Mouse (Mus musculus) neural tube, embryonic 13.5 days (tissue): ENCODE data around the gene Slc6a13. TPM values are rescaled to one million over a fixed set of nuclear protein-coding genes. Genes with fewer than 3 reads are reported as not detected.
A peak's percentile ranks its signal among the peaks of the same experiment; 100 is the strongest.
"Not testable (repeated sequence)": the region's sequence is repeated elsewhere in the genome, so short reads cannot be mapped to it uniquely, and the experiment has no call there.

Experiments used
- ATAC-seq: fragments of 200-750 bp; cut with Nextera tagmentation; 2 replicates; pipeline ENCODE4 v1.8.0; 2017; ENCODE audit warnings: low read depth, mild to moderate bottlenecking, moderate TSS enrichment, moderate library complexity
- H3K27ac ChIP-seq: fragments of 300-500 bp; sonication (generic); replicated peaks from 2 replicates; pipeline ENCODE4 v1.5.1; 2015; ENCODE audit warnings: moderate library complexity, mild to moderate bottlenecking, inconsistent platforms
- H3K27me3 ChIP-seq: fragments of 300-500 bp; sonication (generic); 2 replicates; pipeline ENCODE4 v1.6.1; 2015; ENCODE audit warnings: mild to moderate bottlenecking, inconsistent platforms
- H3K36me3 ChIP-seq: fragments of 300-500 bp; sonication (generic); 2 replicates; pipeline ENCODE4 v1.6.1; 2015; ENCODE audit warnings: mild to moderate bottlenecking, inconsistent platforms
- H3K4me1 ChIP-seq: fragments of 300-500 bp; sonication (generic); replicated peaks from 2 replicates; pipeline ENCODE4 v1.6.1; 2015; ENCODE audit warnings: inconsistent platforms
- H3K4me2 ChIP-seq: fragments of 300-500 bp; sonication (generic); 2 replicates; pipeline ENCODE4 v1.6.1; 2015; ENCODE audit warnings: inconsistent platforms, mild to moderate bottlenecking, moderate library complexity
- H3K4me3 ChIP-seq: fragments of 300-500 bp; sonication (generic); 2 replicates; pipeline ENCODE4 v1.5.1; 2015; ENCODE audit warnings: mild to moderate bottlenecking, inconsistent platforms
- H3K9ac ChIP-seq: fragments of 300-500 bp; sonication (generic); 2 replicates; pipeline ENCODE4 v1.6.1; 2015; ENCODE audit warnings: moderate library complexity, mild to moderate bottlenecking, inconsistent platforms
- H3K9me3 ChIP-seq: fragments of 300-500 bp; sonication (generic); 2 replicates; pipeline ENCODE4 v1.6.1; 2016; ENCODE audit warnings: inconsistent platforms
- WGBS: fragments of 180-500 bp; shearing (Covaris S2); methylation state at CpG from one replicate; pipeline ENCODE4 v1.1.7; 2015; 5-methylcytosine and 5-hydroxymethylcytosine counted together
- polyA plus RNA-seq: library from polyadenylated mRNA; unstranded; fragments of >200 nt; fragmentation: Nextera tagmentation; extraction: Ambion mirVana; gene quantifications from 2 replicates; pipeline ENCODE4 v1.2.1, GENCODE M21; 2015

Slc6a13 gene
- polyA plus RNA-seq, 1 experiment from 2014 or later, result 34.5 TPM

DNA sequence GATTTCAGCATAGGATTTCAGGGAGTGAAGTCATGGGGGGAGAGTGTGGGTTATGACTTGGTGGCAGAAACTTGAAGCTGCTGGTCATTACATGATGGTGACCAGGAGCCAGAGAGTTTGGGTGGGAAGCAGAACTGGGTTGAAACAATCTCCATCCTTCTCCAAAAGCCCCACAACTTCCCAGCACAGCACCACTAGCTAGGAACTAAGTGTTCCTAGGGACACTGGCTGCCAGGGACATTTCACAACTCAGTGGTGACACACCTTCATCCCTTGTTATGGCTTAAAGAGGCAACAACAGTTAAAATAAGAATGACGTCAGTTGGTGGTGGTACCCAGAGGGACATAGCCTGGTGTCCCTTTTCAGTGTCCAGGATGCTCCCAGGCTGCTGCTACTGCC is 56.0 kb downstream of the Slc6a13 start:
- Histone ChIP-seq H3K4me2 (no peak overlapping the region), H3K4me3 (no peak overlapping the region), H3K4me1 (no peaks in the 10 kb centered on the region), H3K36me3 (no peaks in the 10 kb centered on the region), H3K9ac (no peak overlapping the region), H3K27me3 (no peaks in the 10 kb centered on the region), H3K27ac (no peak overlapping the region), H3K9me3 (no peaks in the 10 kb centered on the region)
- no peak for ATAC-seq
- 74% methylated on average over 1 of the region's 1 CpGs for WGBS

DNA sequence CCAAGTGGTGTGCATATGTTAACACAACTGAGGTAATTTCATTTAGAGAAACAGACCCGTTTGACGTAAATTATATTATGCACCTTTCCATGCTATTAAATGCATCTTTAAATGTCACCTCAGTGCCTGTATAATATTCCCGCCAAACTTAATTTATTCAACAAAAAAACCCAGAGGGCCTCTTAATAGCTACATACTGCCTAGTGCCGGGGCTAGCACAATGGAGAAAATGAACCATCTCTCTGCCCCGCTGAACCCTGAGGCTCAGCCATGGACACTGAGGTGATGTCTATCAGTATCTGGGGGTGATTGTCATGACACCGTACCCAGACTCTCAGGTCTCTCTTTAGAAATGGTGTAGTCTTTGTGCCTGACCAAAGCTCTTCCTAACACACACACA is 57.2 kb downstream of the Slc6a13 start:
- Histone ChIP-seq H3K9me3 (no peaks in the 10 kb centered on the region), H3K4me2 (no peak overlapping the region), H3K36me3 (no peaks in the 10 kb centered on the region), H3K27me3 (no peaks in the 10 kb centered on the region), H3K4me1 (no peaks in the 10 kb centered on the region), H3K27ac (no peak overlapping the region), H3K4me3 (no peak overlapping the region), H3K9ac (no peak overlapping the region)
- ATAC-seq, result peak; percentile 64; the same call in 1 of the 2 replicates
- 58% methylated on average over 6 of the region's 6 CpGs for WGBS

- no peaks in the 10 kb centered on the region for H3K9me3 ChIP-seq
- no peaks in the 10 kb centered on the region for H3K36me3 ChIP-seq
- no peak overlapping the region for H3K27ac ChIP-seq
- peaks cover 5% of the 10 kb centered on the region for H3K4me1 ChIP-seq
- H3K4me2 ChIP-seq, result no peak overlapping the region
- no peaks in the 10 kb centered on the region for H3K27me3 ChIP-seq
- H3K4me3 ChIP-seq, result no peak overlapping the region
- 79% methylated on average over 6 of the region's 6 CpGs for WGBS
- ATAC-seq, result no peak
- H3K9ac ChIP-seq, result no peak overlapping the region
These were observed 63.0 kb downstream of the Slc6a13 start for GRCm38 (mm10) chr6:121363061-121363460.

DNA sequence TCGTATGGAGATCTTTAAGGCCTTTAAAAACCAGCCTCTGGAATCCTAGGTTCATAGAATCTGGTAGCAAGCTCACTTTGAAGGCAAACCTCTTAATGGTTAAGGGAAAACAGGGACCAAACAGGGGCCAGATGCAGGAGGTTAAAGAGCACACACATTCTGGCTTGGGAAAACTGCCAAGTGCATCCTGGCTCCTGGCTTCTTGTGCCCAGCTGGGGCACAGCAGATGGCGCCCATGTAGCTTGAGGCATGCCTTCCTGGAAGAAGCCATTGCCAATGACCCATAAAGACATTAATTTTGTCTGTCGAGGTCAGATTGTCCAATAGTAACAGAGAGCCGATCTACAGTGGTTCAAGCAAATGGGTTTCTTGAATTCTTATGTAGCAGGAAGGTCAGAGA is 63.9 kb downstream of the Slc6a13 start:
- H3K4me2 ChIP-seq, result no peak overlapping the region
- peaks cover 5% of the 10 kb centered on the region for H3K4me1 ChIP-seq
- no peaks in the 10 kb centered on the region for H3K9me3 ChIP-seq
- no peak overlapping the region for H3K27ac ChIP-seq
- ATAC-seq, result no peak
- no peaks in the 10 kb centered on the region for H3K27me3 ChIP-seq
- H3K4me3 ChIP-seq, result no peak overlapping the region
- no peak overlapping the region for H3K9ac ChIP-seq
- WGBS, result 50% methylated on average over 4 of the region's 4 CpGs
- H3K36me3 ChIP-seq, result no peaks in the 10 kb centered on the region

DNA sequence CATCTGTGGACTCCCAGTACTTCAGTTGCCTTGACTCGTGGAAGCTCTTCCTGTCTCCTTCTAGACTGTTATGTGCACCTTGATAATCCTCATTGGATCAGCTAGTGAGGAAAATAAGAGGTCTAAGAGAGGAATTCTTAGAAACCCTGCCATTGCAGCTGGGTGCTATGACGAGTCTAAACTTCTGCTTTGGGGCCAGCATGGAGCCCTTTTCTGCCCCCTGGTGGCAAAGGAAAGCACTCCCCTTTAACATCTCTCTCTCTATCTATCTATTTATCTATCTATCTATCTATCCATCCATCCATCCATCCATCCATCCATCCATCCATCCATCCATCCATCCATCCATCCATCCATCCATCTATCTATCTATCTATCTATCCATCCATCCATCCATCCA is 66.5 kb downstream of the Slc6a13 start:
- not testable (repeated sequence) for H3K4me1 ChIP-seq, H3K9me3 ChIP-seq, H3K27ac ChIP-seq, H3K9ac ChIP-seq, H3K36me3 ChIP-seq, H3K4me3 ChIP-seq, H3K27me3 ChIP-seq, H3K4me2 ChIP-seq, ATAC-seq
- 14% methylated on average over 2 of the region's 2 CpGs for WGBS

DNA sequence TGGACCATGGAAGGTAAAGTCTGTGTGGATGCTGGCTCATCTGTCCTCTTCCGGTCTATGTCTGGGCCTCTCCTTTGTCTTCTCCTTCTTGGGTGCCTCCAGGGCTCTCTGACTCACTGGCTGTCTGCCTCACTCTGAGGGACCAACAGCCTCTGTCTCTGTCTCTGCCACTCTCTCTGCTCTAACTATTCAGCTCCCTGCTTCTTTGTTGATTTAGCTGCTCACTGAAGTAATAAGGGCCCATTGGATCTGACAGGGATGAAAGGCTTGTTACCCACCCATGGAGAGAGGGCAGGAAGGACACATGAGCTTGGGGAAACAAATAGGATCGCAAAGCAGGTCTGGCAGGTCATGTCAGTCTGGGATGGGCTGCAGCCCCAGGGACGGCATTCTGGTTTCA is 67.1 kb downstream of the Slc6a13 start:
- peaks cover 5% of the 10 kb centered on the region for H3K4me1 ChIP-seq
- H3K36me3 ChIP-seq, result no peaks in the 10 kb centered on the region
- ATAC-seq, result no peak
- no peak overlapping the region for H3K4me2 ChIP-seq
- no peaks in the 10 kb centered on the region for H3K27me3 ChIP-seq
- WGBS, result 60% methylated on average over 3 of the region's 3 CpGs
- no peak overlapping the region for H3K4me3 ChIP-seq
- no peak overlapping the region for H3K27ac ChIP-seq
- no peaks in the 10 kb centered on the region for H3K9me3 ChIP-seq
- no peak overlapping the region for H3K9ac ChIP-seq

- Histone ChIP-seq H3K4me1 (no peaks in the 10 kb centered on the region), H3K27me3 (no peaks in the 10 kb centered on the region), H3K9ac (no peak overlapping the region), H3K27ac (no peak overlapping the region), H3K36me3 (no peaks in the 10 kb centered on the region), H3K4me3 (no peak overlapping the region), H3K4me2 (no peak overlapping the region), H3K9me3 (no peaks in the 10 kb centered on the region)
- no peak for ATAC-seq
- 66% methylated on average over 10 of the region's 10 CpGs for WGBS
These were observed 71.4 kb downstream of the Slc6a13 start for GRCm38 (mm10) chr6:121371197-121371980.

- peaks cover 20% of the 10 kb centered on the region for H3K4me1 ChIP-seq
- WGBS, result 82% methylated on average over 12 of the region's 12 CpGs
- ATAC-seq, result no peak
- no peak overlapping the region for H3K27ac ChIP-seq
- H3K4me2 ChIP-seq, result no peak overlapping the region
- no peaks in the 10 kb centered on the region for H3K36me3 ChIP-seq
- H3K4me3 ChIP-seq, result no peak overlapping the region
- H3K9me3 ChIP-seq, result no peaks in the 10 kb centered on the region
- H3K9ac ChIP-seq, result no peak overlapping the region
- H3K27me3 ChIP-seq, result no peaks in the 10 kb centered on the region
These were observed 76.1 kb downstream of the Slc6a13 start for GRCm38 (mm10) chr6:121376159-121376558.

DNA sequence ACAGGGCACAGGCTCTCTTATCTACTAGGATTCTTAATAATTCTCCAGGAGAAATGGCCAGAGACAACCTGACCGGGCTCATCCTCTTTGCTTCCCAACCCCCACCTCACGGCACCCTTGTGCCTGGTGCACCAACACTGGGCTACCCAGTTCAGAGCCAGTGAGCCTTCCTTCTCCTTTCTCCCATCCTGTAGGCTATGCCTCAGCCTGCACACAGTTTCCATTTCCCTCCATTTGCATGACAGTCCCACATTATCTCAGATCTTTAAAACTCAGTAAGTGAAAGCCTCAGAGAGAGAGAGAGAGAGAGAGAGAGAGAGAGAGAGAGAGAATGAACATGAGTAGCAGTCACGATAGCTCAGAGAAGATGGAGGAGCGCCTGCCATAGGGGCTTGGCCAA is 78.2 kb downstream of the Slc6a13 start:
- H3K4me1 ChIP-seq, result peaks cover 39% of the 10 kb centered on the region
- no peak overlapping the region for H3K4me3 ChIP-seq
- no peak for ATAC-seq
- peaks cover 9% of the 10 kb centered on the region; the same call in 1 of the 2 replicates for H3K36me3 ChIP-seq
- no peak overlapping the region for H3K9ac ChIP-seq
- H3K27me3 ChIP-seq, result no peaks in the 10 kb centered on the region
- WGBS, result 62% methylated on average over 4 of the region's 4 CpGs
- H3K4me2 ChIP-seq, result no peak overlapping the region
- no peak overlapping the region for H3K27ac ChIP-seq
- H3K9me3 ChIP-seq, result no peaks in the 10 kb centered on the region

DNA sequence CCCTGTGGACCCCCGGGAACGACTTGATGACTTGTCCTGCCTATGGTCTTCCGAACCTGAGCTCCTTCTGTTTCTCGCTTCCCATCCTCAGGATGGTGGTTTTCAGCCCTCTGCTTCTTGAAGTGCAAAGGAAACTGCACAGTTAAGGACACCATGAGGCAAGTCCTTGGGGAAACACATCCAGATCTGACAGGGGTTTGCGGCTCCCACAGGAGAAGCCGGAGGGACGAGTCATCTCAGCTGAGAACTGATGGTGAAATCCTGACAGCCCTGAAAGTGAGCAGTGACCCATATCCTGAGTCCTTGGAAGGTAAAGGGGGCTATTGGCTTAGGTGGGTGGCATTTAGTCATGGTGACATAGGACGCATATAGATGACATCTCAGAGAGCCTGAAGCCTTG is 80.5 kb downstream of the Slc6a13 start:
- no peak overlapping the region for H3K4me3 ChIP-seq
- no peak overlapping the region for H3K9ac ChIP-seq
- H3K9me3 ChIP-seq, result no peaks in the 10 kb centered on the region
- no peak overlapping the region for H3K27ac ChIP-seq
- peaks cover 39% of the 10 kb centered on the region for H3K4me1 ChIP-seq
- H3K36me3 ChIP-seq, result peaks cover 17% of the 10 kb centered on the region; the same call in 1 of the 2 replicates
- H3K27me3 ChIP-seq, result no peaks in the 10 kb centered on the region
- 80% methylated on average over 8 of the region's 8 CpGs for WGBS
- ATAC-seq, result no peak
- H3K4me2 ChIP-seq, result no peak overlapping the region

DNA sequence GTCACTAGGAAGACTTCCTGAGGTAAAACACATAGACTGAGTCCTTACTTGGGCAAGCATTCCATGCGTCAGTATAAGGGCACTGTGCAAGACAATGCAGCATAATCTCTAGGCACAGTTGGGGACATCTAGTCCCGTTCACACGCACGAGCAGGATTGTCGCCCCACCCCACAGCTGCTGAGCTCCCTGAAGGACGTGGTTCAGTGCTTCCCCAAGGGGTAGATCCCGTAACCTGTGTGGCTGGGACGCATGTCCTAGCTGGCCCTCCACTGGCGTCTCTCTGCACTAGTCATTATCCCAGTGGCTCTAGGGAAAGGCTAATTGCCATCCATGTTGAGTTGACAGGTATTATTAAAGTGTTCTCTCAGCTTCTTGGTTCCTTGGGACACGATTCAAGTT is 82.0 kb downstream of the Slc6a13 start:
- H3K4me1 ChIP-seq, result peaks cover 44% of the 10 kb centered on the region
- ATAC-seq, result no peak
- 49% methylated on average over 10 of the region's 10 CpGs for WGBS

DNA sequence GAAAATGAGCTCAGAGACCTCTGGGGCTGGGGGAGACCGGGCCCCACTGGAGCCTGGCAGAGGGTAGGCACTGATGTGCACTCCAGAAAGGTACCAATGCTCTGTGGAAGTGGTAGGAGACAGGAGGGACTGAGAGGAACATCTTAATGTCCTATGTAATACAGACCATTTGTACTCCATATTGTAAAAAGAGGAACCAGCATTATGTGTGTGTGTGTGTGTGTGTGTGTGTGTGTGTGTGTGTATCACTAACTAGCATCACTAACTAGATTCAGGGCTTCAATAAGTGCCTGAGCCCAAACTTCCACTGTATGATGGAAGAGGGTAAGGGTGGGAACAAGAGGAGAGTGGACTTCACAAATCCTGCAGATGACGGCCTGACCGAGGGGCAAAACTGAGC is 85.4 kb downstream of the Slc6a13 start:
- WGBS, result 90% methylated on average over 3 of the region's 3 CpGs

More for the DNA sequence above, 82.0 kb downstream of the Slc6a13 start:
- no peak overlapping the region for H3K4me2 ChIP-seq
- no peak overlapping the region for H3K27ac ChIP-seq
- no peak overlapping the region for H3K4me3 ChIP-seq
- no peaks in the 10 kb centered on the region for H3K9me3 ChIP-seq
- H3K27me3 ChIP-seq, result no peaks in the 10 kb centered on the region
- H3K36me3 ChIP-seq, result peaks cover 28% of the 10 kb centered on the region; the same call in 1 of the 2 replicates
- no peak overlapping the region for H3K9ac ChIP-seq

More for the DNA sequence above, 85.4 kb downstream of the Slc6a13 start:
- Histone ChIP-seq H3K9ac (no peak overlapping the region), H3K27ac (no peak overlapping the region), H3K36me3 (peaks cover 35% of the 10 kb centered on the region; the same call in 1 of the 2 replicates), H3K4me1 (peaks cover 35% of the 10 kb centered on the region), H3K4me3 (no peak overlapping the region), H3K4me2 (no peak overlapping the region), H3K9me3 (no peaks in the 10 kb centered on the region), H3K27me3 (no peaks in the 10 kb centered on the region)
- ATAC-seq, result no peak
